Mouse (Mus musculus): ENCODE measurements around the gene Ube2z.

The Ube2z gene

DNA sequence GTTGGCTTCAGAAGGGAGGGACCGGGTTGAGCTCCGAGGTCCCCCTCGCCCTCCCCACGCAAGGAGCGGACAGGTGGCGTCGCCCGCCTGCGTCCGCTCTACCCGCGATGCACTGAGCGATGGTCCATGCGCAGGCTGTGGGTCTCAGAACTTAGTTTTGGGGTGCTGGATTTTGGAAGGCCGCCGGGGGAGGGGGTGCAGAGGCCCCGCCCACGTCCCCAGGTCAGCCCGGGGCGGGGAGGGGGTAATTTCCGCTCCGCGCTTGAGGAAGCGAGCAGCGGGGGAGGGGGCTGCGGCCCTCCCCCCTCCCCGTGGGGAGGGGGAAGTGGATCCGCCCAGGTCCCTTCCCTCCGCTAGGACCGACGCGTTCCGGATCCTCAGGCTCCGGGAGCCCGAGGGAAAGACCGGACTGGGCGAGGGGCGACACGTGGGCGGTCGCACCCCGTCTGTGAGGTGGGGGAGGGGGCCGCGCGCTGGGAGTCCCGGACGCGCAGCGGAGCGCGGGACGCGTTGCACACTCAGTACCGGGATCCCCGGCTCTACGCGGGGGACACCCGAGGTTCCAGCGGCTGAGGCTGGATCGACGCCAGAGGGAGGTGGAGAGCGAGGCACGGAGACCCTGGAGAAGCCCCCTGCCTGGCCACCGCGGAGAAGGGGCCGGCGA, 58.2 kb downstream of the Ube2z start:
- DNase-seq (ENCODE audit: low spot score), result no peak

- no peak for DNase-seq (ENCODE audit: low spot score)
These were observed 58.8 kb downstream of the Ube2z start for GRCm38 (mm10) chr11:96006367-96006851.

- peak; percentile 55 for DNase-seq (ENCODE audit: low spot score)
These were observed 59.6 kb downstream of the Ube2z start, which contains the start of gene Igf2bp1 for GRCm38 (mm10) chr11:96005403-96006271. TSS of gene Igf2bp1 (minus strand) at chr11:96005940.

DNA sequence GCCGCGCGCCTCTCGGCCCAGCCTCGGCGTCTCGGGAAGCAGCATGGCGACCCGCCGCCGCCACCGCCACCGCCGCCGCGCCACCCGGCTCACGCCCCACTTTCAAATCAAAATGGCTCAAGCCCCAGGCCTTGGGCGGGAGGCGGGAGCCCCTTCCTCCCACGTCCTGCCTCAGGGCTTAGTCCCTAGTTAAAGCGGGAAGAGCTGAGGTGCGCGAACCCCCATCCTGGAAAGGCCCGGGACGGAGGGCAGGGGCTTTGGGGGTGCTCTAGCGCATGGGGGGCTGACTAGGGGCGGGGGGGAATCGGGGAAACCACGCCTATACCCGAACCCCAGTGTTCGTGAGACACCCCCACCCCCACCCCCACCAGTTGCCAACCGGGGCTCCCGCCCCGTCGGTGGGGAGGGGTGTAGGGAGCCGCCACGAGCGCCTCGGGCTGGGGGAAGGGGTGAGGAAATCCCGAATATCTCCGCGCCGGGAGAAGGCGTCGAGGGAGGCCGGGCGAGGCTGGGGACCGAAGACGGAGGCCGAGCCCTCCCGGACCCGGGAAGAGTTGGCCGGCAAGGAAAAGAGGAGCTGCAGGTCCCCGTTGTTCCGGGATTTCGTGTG, 60.3 kb downstream of the Ube2z start:
- DNase-seq (ENCODE audit: low spot score), result no peak

GRCm38 (mm10) chr11:96003969-96004792, 61.0 kb downstream of the Ube2z start:
- no peak for DNase-seq (ENCODE audit: low spot score)

DNA sequence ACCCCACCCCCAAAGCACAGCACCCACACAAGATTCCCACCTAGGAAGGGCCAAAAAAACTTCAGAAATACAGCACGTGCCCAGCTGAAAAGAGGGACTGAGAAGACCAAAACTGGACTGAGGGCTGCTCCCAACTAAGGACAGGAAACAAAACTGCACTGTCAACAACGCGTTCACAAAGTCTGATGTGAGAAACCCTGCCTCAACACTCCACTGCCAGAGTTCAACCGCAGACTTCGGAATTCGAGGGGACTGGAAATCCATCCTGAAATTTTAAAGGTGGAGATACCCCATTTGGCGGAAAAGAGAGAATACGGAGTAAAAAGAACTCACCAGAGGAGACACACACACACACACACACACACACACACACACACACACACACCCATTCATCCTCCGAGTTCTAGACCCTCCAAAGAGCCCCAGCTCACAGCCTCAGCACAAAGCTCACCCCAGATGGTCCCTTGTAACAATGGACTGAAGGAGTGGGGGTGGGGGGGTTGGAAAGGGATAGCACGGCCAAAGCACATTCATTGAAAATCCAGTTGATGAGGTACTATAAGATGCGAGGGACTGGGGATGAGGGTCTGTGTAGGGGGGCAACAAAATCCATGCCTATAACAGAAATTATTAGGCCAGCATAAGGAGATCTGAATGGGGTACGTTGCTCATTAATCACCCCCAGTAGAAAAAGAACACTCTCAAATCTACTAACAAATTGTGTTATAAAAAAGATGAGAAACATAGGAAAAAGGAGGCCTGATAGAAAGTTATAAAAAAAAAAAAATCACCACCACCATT, 61.9 kb downstream of the Ube2z start:
- DNase-seq (ENCODE audit: low spot score), result no peak

Data from c-Kit-positive CD71-positive TER-119-positive erythroid progenitor cells, embryonic 14.5 days (primary cell).